Mouse (Mus musculus) lung, adult 2 months (tissue): ENCODE measurements around the gene Nhp2. TPM values are rescaled to one million over a fixed set of nuclear protein-coding genes. Genes with fewer than 3 reads are reported as not detected.
A peak's percentile ranks its signal among the peaks of the same experiment; 100 is the strongest.

Source experiments
- DNase-seq: peaks from one replicate; pipeline ENCODE4 v3.0.0; 2022
- H3K4me1 ChIP-seq: fragments of 200-500 bp; 2 replicates; pipeline ENCODE4 v1.6.1; 2011; ENCODE audit warnings: low read length; ENCODE audit not compliant: control insufficient read depth, insufficient read depth
- H3K4me3 ChIP-seq: fragments of 200-500 bp; replicated peaks from 2 replicates; pipeline ENCODE3; 2011; ENCODE audit warnings: low read depth, mild to moderate bottlenecking, control low read depth, low read length; ENCODE audit errors: extremely low read depth
- CTCF ChIP-seq: fragments of 200-500 bp; IDR thresholded peaks from 2 replicates; pipeline ENCODE4 v1.5.1; 2011; ENCODE audit warnings: mild to moderate bottlenecking, low read length, control low read depth; ENCODE audit not compliant: insufficient read depth
- POLR2A ChIP-seq: fragments of 200-500 bp; IDR thresholded peaks from 2 replicates; pipeline ENCODE4 v1.6.1; 2011; ENCODE audit warnings: low read depth, mild to moderate bottlenecking, control low read depth, low read length, borderline replicate concordance; ENCODE audit errors: extremely low read depth
- WGBS: fragments of 180-500 bp; shearing (Covaris S2); methylation state at CpG from one replicate; pipeline ENCODE4 v1.1.7; 2018; 5-methylcytosine and 5-hydroxymethylcytosine counted together
- polyA plus RNA-seq: library from polyadenylated mRNA; depleted of rRNA; stranded (reverse); fragments of >200 nt; gene quantifications from 2 replicates; pipeline ENCODE4 v1.2.3, GENCODE M21; 2012

Gene Nhp2
- polyA plus RNA-seq, 1 experiment: 33.3 TPM

GRCm38 (mm10) chr11:51643202-51643601, 23.7 kb downstream of the Nhp2 start:
- Histone ChIP-seq H3K4me3 (no peak overlapping the region), H3K4me1 (peaks cover 24% of the 10 kb centered on the region)
- no peak for TF ChIP-seq POLR2A
- no peak for TF ChIP-seq CTCF
- WGBS: 37% methylated on average over 9 of the region's 9 CpGs
- no peak for DNase-seq

GRCm38 (mm10) chr11:51643761-51644160, 24.2 kb downstream of the Nhp2 start:
- TF ChIP-seq CTCF: no peak
- no peak for TF ChIP-seq POLR2A
- DNase-seq: no peak
- H3K4me3 ChIP-seq: no peak overlapping the region
- 42% methylated on average over 15 of the region's 15 CpGs for WGBS
- peaks cover 24% of the 10 kb centered on the region for H3K4me1 ChIP-seq

DNA sequence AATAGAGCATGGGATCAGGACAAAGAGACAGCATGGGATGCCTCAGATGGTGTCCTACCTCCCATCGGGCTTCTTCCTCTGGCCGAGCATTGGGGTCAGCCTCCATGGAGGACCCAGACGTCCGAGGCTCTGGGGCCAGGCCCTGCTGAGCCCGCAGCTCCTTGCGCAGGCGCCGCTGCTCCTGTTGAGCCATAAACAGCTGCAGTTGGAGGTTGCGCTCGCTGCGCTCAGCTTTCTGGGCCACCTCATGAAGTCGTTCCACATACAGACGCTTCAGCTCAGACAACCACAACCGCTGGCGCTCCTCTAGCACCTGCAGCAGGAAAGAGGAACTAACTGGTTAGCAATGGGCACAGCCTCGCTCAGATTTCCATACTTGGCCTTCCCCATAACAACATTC, 24.7 kb downstream of the Nhp2 start:
- H3K4me3 ChIP-seq: no peak overlapping the region
- 67% methylated on average over 16 of the region's 16 CpGs for WGBS
- no peak for DNase-seq

DNA sequence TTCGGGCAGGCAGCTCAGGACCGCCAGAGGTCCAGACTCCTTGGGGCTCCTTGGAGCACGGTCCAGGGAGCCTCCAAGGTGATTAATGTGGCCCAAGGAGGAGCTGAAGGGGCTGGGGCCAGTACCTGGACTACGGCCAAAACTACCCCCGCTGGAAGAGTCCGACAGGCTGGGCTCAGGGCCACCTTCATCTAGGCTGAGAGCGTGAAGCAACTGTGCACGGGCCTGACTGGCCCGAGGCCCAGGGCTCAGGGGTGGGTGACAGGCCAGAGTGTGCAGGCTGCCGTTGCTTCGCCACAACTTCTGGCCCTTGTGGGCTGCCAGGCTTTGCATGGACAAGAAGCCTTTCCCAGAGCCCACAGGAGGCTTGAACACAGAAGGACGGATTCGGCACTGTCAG, 25.8 kb downstream of the Nhp2 start:
- DNase-seq: no peak

More for the DNA sequence above, 24.7 kb downstream of the Nhp2 start:
- TF ChIP-seq CTCF (no peak), POLR2A (no peak)
- peaks cover 24% of the 10 kb centered on the region for H3K4me1 ChIP-seq

DNA sequence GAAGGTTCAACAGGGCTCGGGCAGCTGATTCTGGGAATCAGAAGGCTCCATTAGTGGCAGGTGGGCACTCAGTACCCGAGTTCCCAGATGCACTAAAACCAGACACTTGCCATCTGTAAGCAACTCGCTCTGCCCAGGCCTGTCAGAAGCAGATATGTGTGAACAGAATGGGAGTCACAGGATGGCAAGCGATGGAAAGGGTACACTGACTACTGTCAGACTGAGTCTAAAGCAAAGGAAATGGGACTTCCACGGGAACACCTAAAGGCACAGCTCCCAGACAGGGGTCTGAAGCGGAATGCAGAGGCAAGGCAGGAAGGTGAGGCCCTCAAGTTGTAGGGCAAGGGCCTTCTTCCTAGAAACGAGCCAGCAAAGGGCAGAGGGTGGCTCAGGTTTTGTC, 26.7 kb downstream of the Nhp2 start:
- no peak for DNase-seq
- H3K4me1 ChIP-seq: peaks cover 20% of the 10 kb centered on the region
- TF ChIP-seq CTCF: no peak
- no peak for TF ChIP-seq POLR2A
- 60% methylated on average over 7 of the region's 7 CpGs for WGBS
- H3K4me3 ChIP-seq: peak overlapping the region; percentile 3

More for the DNA sequence above, 25.8 kb downstream of the Nhp2 start:
- H3K4me3 ChIP-seq: no peak overlapping the region
- 41% methylated on average over 13 of the region's 13 CpGs for WGBS
- no peak for TF ChIP-seq POLR2A
- TF ChIP-seq CTCF: no peak
- H3K4me1 ChIP-seq: peaks cover 24% of the 10 kb centered on the region

GRCm38 (mm10) chr11:51646751-51647667, 27.5 kb downstream of the Nhp2 start:
- DNase-seq: no peak
- H3K4me1 ChIP-seq: peaks cover 20% of the 10 kb centered on the region
- no peak for TF ChIP-seq CTCF
- TF ChIP-seq POLR2A: peak; percentile 59; the same call in 1 of the 2 replicates
- WGBS: 47% methylated on average over 15 of the region's 15 CpGs
- peak overlapping the region; percentile 11 for H3K4me3 ChIP-seq

- 36% methylated on average over 3 of the region's 3 CpGs for WGBS
- TF ChIP-seq CTCF (no peak), POLR2A (no peak)
- Histone ChIP-seq H3K4me3 (peak overlapping the region; percentile 72), H3K4me1 (peaks cover 10% of the 10 kb centered on the region; the same call in 1 of the 2 replicates)
- DNase-seq: no peak
These were observed 29.0 kb downstream of the Nhp2 start for GRCm38 (mm10) chr11:51648566-51648965.

DNA sequence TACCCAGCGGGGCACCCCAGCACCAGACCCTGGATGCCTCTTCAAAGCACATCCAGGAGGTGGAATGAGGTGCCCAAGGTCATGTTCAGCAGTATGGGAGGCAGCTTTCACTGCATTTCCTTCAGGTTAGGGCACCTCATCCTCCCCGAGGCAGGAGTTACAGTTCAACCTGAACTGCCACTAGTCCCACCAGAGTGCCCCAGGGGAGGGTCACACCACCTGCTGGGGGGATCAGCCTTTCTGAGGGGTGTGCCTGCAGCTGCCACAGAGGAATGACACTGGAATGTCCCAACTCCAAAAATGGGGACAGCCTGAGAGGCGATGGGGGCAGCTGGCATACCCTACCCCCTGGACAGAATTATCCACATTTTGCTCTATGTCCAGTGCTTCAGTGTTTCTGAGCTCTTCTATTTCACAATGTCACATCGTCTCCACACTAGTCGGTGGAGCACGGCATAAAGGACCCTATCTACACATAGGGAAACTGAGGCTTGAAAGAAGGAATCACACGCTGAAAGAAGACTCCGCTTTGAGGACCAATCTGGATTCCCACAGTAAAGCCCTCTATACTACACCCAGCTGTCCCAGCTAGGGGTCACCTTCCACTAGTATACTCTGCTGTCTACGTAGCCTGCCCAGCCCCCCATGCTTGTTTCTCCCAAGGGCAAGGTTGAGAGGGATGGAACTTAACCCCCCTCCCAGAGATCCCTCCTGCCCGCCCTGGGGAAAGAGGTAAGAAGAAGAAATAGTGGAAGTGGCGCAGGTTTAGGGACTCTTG, 29.8 kb downstream of the Nhp2 start:
- no peak for DNase-seq
- TF ChIP-seq POLR2A (no peak), CTCF (no peak)
- Histone ChIP-seq H3K4me1 (peaks cover 8% of the 10 kb centered on the region; the same call in 1 of the 2 replicates), H3K4me3 (peak overlapping the region; percentile 72)
- 45% methylated on average over 11 of the region's 11 CpGs for WGBS

GRCm38 (mm10) chr11:51649889-51650199, 30.3 kb downstream of the Nhp2 start:
- H3K4me1 ChIP-seq: peaks cover 11% of the 10 kb centered on the region; the same call in 1 of the 2 replicates
- H3K4me3 ChIP-seq: peak overlapping the region; percentile 72
- 7% methylated on average over 7 of the region's 7 CpGs for WGBS
- TF ChIP-seq POLR2A (no peak), CTCF (no peak)
- no peak for DNase-seq
